Comparison of ENCODE assay signal across 7 mouse cellular contexts in the genomic region with DNA sequence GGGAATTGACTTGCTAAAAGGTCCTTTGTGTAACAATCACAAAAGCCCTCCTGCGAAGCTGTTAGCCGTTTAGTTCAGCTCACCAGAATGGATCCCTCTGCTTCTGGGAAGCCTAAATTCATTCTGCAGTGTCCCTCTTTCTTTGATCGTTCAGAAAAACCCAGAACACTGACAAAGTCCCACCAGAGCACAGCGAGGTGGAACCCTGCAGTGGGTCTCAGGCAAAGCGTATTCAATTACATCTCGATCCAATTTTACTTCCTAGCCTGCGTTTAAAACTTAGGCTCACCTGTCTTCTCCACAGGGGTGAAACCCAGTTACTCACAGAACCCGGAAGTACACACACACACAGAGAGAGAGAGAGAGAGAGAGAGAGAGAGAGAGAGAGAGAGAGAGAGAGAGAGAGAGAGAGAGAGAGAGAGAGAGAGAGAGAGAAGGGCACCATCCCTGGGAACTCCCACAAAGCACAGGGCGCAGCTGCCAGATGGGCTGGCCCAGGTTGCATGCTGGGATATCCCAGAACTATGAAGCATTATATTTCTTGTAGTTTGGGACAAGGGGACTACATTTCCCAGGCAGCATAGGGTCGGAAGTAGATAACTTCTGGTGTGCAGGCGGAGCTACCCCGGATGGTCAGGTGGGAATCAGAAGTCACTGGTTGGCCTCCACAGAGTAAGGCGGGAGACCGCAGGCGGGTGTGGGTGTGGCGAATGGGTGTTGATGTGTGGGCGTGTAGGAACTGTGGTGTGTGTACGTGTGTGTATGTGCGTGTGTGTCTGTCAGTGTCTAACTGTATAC. TPM values are rescaled to one million over a fixed set of nuclear protein-coding genes. Genes with fewer than 3 reads are reported as not detected.
DNase-seq lines count a peak whose midpoint lies in the region; ATAC-seq lines count a peak whose summit lies in the region.

Gene Zfp607b (plus strand): TSS at position 526 of the 798 bp plus-strand sequence.

- intact Hi-C loops in left cerebral cortex, postnatal 36 days (cut with DNase I), result loop anchor here (5.0 kb wide), 1 partner anchor 38 kb away; no protein-coding TSS in a partner anchor

- no peaks in the 10 kb centered on the region for H3K27me3 ChIP-seq in intestine, embryonic 16.5 days (replicated peaks; ENCODE audit: control insufficient read depth, insufficient read depth, low read length)
- H3K27me3 ChIP-seq in midbrain, embryonic 11.5 days (ENCODE audit: control insufficient read depth, insufficient read depth, low read length), result no peaks in the 10 kb centered on the region

- no peaks in the 10 kb centered on the region for H3K9me3 ChIP-seq in intestine, embryonic 16.5 days (ENCODE audit: control insufficient read depth, low read length)
- H3K9me3 ChIP-seq in midbrain, embryonic 11.5 days (ENCODE audit: control insufficient read depth, low read length), result no peaks in the 10 kb centered on the region

- H3K4me3 ChIP-seq in intestine, embryonic 16.5 days (ENCODE audit: low read length), result peak within 1 kb of the TSS; percentile 47
- H3K4me3 ChIP-seq in midbrain, embryonic 11.5 days (ENCODE audit: low read depth, low read length), result peak within 1 kb of the TSS; percentile 44

- WGBS in intestine, embryonic 16.5 days, result under 1% methylated on average over 19 of the region's 19 CpGs
- 0% methylated on average over 19 of the region's 19 CpGs for WGBS in midbrain, embryonic 11.5 days

- H3K27ac ChIP-seq in intestine, embryonic 16.5 days (ENCODE audit: low read length), result peak within 1 kb of the TSS; percentile 64
- H3K27ac ChIP-seq in midbrain, embryonic 11.5 days (ENCODE audit: low read depth, low read length), result peak within 1 kb of the TSS; percentile 58

- H3K4me1 ChIP-seq in intestine, embryonic 16.5 days (ENCODE audit: control insufficient read depth, insufficient read depth, low read length), result 0 out of 2 replicates have a peak, but pooled peaks cover 4% of the 10 kb centered on the region
- H3K4me1 ChIP-seq in midbrain, embryonic 11.5 days (ENCODE audit: control insufficient read depth, insufficient read depth, low read length), result peaks cover 7% of the 10 kb centered on the region; the same call in 1 of the 2 replicates

- H3K36me3 ChIP-seq in intestine, embryonic 16.5 days (ENCODE audit: control insufficient read depth, insufficient read depth, low read length), result no peaks in the 10 kb centered on the region
- no peaks in the 10 kb centered on the region for H3K36me3 ChIP-seq in midbrain, embryonic 11.5 days (ENCODE audit: control insufficient read depth, insufficient read depth, low read length)

- H3K4me2 ChIP-seq in intestine, embryonic 16.5 days (ENCODE audit: low read depth, low read length), result peak within 1 kb of the TSS; percentile 64
- peak within 1 kb of the TSS; percentile 68 for H3K4me2 ChIP-seq in midbrain, embryonic 11.5 days

- ATAC-seq in intestine, embryonic 16.5 days, result peak; percentile 100
- ATAC-seq in midbrain, embryonic 11.5 days (ENCODE audit: low FRiP score), result peak; percentile 97

- H3K9ac ChIP-seq in intestine, embryonic 16.5 days (ENCODE audit: low read depth, low read length), result peak within 1 kb of the TSS; percentile 67
- peak within 1 kb of the TSS; percentile 74 for H3K9ac ChIP-seq in midbrain, embryonic 11.5 days (ENCODE audit: low read length)

- peak; percentile 96 for DNase-seq in adrenal gland, adult 8-10 months
- DNase-seq in embryo, embryonic 9.5 days (ENCODE audit: extremely low spot score), result peak; percentile 90
- peak; percentile 66 to 86 for DNase-seq in gastrocnemius, postnatal 4 days (ENCODE audit: low spot score in 2 of 2)
- DNase-seq in left cerebral cortex, postnatal 36 days (ENCODE audit: low spot score in 2 of 2), result peak; percentile 92 to 93
- peak; percentile 97 for DNase-seq in midbrain, embryonic 11.5 days (ENCODE audit: low spot score, missing footprints)
- peak; percentile 95 for DNase-seq in skeletal muscle tissue, adult 2 months (ENCODE audit: low read depth, low spot score)

RNA-seq across cellular contexts. Expression of gene Zfp607b, which starts in this region (rescaled TPM):
- total RNA-seq in adrenal gland, adult 8-10 months (2022), result 1 to 10 TPM; 2.0 to 4.9 (median 2.9) TPM
- total RNA-seq in gastrocnemius, postnatal 4 days (2021), result 1 to 10 TPM; 1.4 to 2.1 TPM
- polyA plus RNA-seq in intestine, embryonic 16.5 days (2015; fragmentation: Nextera tagmentation; extraction: Ambion mirVana), result 2.1 and 2.2 TPM in 2 replicates
- total RNA-seq in left cerebral cortex, postnatal 36 days (2021), result 10 to 100 TPM in 1 of 2 experiments, 1 to 10 TPM in 1; 8.1 to 10.7 TPM
- polyA plus RNA-seq in midbrain, embryonic 11.5 days (2014; fragmentation: Nextera tagmentation; extraction: Ambion mirVana), result 8.6 and 9.3 TPM in 2 replicates

Comparison
In these comparisons a context has a peak if more than half of its experiments do, and no peak if none do; other contexts are left out.
1. Peak in every context shown above with its lines: DNase-seq, ATAC-seq, H3K4me3 ChIP-seq and H3K27ac ChIP-seq.